Mouse (Mus musculus) right cerebral cortex, postnatal 10 days (tissue): ENCODE data around the gene Slc3a2.

ENCODE experiments used
- DNase-seq, 2 experiments: peaks; one replicate each; pipeline ENCODE4 v3.0.0; 2021; ENCODE audit warnings: low spot score in 2 of 2

Slc3a2 gene

DNA sequence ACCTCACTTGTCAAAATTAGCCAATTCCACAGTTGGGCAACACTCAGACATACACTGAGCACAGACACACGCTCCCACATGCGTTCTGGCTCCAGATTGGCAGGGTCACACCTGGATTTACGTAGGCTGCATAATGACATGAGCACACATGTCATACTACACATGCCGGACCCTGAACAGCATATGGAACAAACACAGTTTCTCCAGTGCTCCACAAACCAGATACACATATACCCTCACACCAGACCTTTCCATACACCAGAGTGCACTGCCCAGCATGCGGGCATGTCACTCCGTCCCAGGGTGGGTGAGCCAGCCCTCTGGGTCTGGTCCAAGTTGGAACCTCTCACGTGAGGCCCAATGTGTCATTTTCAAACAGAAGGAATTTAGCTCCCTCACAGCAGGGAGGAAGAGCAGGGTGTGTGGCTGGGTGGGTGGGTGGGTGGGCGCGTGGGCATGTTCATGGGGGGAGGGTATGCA is 59.8 kb downstream of the Slc3a2 start, which contains the start of gene Chrm1:
Gene Chrm1 (plus strand): TSS at position 430 of the 480 bp plus-strand sequence.
- peak; percentile 57 to 74 for DNase-seq

GRCm38 (mm10) chr19:8662337-8662736 is 60.8 kb downstream of the Slc3a2 start:
- DNase-seq: peak; percentile 90 to 92

DNA sequence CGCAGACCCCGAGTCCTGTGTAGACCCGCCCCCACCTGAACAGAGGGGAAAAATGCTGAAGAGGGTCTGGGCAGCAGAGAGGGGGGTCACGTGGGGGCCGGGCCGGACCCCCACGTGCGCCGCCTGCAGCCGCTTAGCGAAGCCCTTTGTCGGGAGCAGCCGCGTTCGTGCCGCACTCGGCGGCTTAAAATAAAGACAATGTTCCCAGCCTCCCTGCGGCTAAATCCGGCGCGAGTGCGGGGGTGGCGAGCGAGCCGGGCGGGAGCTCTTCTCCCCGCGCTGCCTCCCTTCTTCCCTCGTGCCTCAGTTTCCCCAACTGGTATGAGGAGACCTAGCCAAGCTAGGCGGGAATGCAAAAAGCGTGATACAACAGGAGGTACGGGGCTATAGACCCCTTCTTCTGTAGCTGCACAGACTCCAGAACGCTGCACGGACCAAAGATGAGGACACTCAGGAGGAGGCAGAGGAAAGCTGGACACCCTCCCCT is 61.3 kb downstream of the Slc3a2 start:
- peak; percentile 88 to 89 for DNase-seq
